Mouse (Mus musculus): Measurements from ENCODE around the gene Yy1.

Yy1 gene

DNA sequence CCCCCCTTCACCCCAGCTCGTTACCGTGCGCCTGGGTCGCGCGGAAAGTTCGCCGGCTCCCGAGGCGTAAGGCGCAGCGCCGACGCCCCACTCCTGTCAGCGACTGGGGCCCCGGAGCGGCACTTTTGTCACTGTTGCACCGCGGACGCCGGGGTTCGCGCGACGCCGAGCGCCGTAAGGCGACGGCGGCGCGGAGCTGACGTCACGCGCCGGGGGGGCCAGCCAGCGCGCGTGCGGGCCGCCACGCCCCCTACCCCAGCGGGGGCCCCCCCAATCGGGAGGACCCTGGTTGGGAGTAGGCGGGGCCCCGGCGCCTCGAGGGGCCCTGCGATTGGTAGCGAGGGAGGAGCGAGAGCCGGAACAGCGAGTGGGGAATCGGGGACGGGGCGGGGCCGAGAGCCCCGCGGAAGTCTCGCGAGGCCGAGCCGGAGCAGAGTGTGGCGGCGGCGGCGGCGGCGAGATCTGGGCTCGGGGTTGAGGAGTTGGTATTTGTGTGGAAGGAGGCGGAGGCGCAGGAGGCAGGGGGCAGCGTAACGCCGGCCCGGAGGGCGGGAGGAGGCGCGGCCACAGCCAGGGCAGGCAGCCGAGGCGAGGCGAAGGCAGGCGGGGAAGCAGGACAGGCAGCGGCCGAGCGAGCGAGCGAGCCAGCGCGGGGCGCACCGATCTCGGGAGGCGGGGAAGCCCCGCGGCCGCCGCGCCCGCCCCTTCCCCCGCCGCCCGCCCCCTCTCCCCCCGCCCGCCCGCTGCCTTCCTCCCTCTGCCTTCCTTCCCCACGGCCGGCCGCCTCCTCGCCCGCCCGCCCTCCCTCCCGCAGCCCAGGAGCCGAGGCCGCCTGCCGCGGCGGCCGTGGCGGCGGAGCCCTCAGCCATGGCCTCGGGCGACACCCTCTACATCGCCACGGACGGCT is at the start of gene Yy1:
Gene Yy1 (plus strand): TSS at position 428 of the 907 bp plus-strand sequence.
- DNase-seq (ENCODE audit: low spot score in 2 of 2), result peak; percentile 98

DNA sequence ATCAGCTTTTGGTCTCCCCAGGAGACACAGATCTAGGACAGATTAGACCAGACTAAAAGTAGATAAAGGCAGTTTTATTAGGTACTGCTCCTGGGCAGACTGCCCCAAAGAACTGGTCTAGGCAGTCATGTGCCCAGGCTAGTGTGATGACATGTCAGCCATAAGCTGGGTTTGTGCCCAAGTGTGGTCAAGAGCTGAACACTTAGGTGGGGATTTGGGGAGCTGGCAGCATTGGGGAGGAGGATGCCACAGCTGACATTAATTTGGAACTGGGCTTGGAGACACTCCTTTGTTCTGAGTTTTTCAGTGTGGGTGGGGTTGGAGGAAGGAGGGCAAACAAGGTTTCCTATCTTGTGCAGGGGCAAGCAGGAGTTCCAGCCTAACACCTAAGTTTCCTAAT is 46.8 kb upstream of the Yy1 start:
- no peak for DNase-seq (ENCODE audit: low spot score in 2 of 2)

DNA sequence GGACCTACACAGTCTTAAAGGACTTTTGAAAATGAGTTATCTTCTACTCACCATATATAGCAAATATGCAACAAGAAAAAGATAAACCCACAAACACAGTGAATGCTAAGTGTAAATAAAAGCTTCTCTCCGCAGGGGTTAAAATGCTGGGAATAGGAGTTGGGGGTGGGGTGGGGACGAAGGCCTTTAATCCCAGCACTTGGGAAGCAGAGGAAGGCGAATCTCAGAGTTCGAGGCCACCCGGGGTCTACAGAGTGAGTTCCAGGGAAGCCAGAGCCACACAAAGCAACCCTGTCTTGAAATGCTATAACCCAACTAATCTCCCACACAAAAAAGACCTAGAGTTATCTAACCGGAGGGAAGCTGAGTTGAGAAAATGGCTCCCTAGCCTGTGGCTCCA is 43.8 kb upstream of the Yy1 start:
- no peak for DNase-seq (ENCODE audit: low spot score in 2 of 2)

DNA sequence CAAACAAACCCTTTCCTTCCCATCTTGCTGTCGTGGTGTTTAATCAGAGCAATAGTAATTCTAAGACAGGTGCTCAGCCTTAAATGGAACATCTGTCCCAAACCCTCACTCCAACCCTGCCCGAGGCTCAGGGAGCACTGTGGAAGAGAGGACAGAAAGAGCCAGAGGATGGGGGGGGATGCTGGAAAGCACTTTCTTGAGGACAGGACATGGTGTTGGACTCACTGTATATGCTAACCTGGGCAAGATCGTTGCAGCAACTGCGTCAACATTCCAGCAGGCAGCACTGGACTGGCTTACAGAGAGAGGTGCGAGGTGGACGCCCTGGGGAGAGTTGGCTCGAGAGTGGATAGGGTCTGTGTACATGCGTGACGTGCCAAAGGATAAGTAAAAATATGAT is 43.3 kb upstream of the Yy1 start:
- DNase-seq (ENCODE audit: low spot score in 2 of 2), result no peak

DNA sequence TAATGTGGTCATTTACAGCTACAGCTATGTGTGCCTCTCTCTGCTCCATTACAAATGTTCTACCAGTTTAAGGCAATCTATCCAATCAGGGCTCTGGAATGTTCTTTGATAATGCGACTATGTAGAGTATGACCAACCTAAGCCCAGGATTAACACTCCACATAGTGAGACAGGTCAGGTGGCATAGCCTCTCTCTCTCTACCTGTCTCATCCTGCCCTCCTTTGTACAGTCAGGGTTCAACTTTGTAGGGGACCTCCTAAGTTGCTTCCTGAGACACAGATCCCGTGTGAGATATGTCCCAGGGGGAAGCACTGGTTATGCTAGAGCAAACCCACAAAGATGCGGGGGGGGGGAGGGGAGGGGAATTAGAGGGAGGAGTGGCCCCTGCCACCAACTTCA is 42.5 kb upstream of the Yy1 start:
- no peak for DNase-seq (ENCODE audit: low spot score in 2 of 2)

DNA sequence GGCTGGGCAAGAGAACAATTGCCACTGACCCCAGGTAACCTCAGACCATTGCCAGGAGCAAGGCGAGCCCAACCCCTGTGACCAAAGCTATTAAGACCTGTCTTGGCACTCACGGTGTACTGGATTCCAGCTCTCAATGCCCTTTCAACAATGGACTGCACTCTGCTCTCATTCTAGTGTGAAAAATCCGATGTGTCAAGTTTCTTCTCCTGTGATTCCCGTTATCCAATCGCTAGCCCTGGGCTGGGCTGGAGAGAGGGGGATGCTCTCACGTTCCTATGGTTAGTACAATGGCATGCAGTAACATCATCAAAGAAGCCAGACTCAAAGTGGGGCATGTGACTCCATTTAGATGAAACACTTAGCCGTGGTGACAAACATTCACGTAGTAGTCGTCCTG is 41.0 kb upstream of the Yy1 start:
- DNase-seq (ENCODE audit: low spot score in 2 of 2), result no peak

DNA sequence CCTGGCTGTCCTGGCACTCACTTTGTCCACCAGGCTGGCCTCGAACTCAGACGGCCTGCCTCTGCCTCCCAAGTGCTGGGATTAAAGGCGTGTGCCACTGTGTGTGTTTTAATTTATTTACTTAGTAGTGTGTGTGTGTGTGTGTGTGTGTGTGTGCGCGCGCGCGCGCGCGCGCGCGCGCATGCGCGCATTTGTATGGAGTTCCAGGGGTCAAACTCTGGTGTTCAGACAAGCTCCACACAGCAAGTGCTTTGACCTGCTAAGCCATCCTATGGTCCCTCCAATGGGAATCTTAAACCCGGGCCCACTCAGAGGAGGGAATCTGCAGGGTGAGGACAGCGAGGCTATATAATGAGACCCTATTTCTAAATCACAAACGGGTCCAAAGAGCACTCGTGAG is 37.6 kb upstream of the Yy1 start:
- no peak for DNase-seq (ENCODE audit: low spot score in 2 of 2)

DNA sequence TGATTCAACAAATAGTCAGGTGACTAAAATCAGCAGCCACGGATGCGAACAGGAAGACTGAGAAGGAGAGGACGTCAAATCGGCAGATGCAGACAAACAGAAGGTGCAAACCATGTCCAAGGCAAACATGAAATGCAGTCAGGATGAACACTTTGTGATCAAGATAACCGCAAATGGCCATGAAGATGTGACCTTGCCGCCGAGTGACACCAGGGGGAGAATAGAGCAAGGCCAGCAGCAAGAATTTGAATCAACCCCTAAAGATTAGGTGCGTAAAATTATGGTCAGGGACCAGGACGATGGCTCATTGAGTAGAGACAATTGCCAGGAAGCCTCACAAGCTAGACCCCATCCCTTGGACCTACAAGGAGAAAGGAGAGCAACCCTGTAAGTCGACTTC is 36.2 kb upstream of the Yy1 start:
- DNase-seq (ENCODE audit: low spot score in 2 of 2), result no peak

DNA sequence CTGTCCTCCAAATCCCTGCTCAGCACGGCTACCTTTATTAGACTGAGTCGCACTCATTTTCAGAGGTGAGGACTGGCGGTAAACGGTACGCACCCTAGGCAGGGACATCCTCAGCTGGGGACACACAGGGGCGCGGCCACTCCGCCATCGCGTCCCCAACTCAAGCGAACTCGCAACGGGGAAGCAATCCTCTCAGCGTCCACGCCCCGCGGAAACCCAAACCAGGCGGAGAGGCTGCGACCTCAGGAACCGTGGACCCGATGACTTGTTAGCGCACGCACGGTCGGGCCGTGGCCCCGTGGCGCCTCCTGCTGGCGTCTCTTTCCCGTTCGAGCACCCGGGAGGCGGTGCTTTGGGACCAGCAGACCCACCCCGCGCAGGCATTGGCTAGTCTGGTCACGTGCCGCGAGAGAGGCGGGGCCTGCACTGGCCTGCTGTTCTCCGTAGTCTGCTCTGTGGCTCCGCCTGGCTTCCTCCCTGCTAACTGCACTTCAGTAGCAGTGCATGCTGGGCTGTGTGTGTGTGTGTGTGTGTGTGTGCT is 35.0 kb upstream of the Yy1 start:
- peak; percentile 97 to 98 for DNase-seq (ENCODE audit: low spot score in 2 of 2)

DNA sequence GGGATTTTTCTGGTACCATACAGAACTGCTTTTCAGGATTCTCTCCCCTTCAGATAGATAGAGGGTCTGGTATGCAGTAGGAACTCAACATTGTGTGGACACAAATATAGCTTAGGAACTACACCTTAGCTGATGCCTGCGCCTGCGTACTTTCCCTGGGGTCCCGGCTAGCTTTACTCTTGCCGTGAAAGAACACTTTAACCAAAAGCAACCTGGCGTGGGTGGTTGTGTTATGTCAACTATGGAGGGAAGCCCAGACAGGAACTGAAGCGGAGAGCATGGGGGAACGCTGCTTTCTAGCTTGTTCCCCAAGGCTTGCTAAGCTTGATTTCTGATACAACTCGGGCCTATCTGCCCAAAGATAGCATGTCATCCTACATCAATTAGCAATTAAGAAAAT is 34.5 kb upstream of the Yy1 start:
- no peak for DNase-seq (ENCODE audit: low spot score in 2 of 2)

DNA sequence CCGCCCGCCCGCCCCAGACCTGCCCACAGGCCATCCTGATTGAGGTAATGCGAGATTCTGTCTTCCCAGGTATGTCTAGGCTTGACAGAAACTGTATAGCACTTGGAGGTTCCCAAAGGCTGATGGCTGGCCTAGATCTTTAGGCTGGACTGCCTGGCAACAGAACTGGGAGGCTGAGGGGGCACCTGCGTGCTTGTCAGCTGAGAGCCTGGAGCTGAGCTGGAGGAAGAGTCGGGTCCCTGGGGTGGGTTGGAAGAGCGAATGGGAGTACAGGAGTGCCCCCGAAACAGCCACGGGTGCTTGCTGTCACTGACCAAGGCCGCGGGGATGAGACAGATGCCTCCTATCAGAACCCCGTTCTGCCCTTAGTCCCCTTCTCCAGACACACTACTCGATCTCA is 34.1 kb upstream of the Yy1 start:
- no peak for DNase-seq (ENCODE audit: low spot score in 2 of 2)

DNA sequence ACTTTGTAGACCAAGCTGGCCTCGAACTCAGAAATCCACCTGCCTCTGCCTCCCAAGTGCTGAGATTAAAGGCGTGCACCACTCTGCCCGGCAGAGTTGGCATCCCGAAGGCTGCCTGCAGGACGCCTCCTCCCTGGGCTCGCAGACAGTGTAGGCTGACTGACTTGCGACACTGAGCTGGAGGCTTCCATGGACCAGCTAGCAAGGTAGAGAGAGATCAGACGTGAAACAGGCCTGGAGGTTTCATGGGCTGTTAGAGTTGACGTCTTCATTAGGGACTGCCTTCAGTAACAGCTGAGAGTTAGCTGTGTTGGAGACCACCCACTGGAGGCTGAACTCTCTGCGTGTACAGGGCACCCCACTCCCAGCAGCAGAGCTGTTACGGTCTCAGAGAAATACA is 33.5 kb upstream of the Yy1 start:
- no peak for DNase-seq (ENCODE audit: low spot score in 2 of 2)

DNA sequence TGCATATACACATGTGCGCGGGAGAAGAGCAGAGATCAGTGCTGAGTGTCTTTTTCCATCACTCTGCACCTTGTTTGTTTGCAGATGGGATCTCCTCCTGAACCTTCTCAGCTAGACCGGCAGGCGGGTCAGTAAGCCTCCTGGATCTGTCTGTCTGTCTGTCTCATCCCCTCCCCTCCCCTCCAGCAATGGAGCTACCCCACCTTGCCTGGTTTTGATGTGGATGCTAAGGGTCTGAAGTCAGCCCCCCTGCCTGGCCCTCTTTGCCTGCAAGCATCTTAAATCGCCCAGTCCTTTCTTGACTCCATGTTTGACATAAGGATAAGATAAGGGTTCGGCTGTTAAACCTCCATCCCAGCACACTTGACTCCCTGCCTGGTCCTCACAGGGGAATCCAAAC is 32.8 kb upstream of the Yy1 start:
- DNase-seq (ENCODE audit: low spot score in 2 of 2), result no peak

DNA sequence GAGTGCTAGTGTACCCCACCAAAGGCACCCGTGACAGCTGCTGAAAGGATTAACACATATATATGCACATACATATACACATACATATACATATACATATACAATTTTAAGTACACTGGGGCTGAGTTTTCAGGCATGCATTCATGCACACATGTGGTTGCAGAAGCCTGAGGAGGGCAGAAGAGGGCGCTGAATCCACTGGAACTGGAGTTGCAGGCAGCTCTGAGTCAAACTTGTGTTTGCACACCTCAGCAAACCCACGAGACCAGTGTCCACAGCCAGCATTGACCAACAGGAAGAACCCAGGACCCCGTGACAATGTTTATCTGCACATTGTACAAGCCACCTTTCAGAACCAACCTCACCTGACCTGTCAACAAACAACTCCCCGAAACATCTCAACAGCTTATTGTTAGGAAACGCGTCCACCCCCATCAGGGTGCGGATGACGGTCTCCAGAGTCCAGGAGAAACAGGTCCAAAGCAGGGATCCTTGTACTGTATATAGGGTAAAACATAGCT is 32.2 kb upstream of the Yy1 start:
- no peak for DNase-seq (ENCODE audit: low spot score in 2 of 2)

DNA sequence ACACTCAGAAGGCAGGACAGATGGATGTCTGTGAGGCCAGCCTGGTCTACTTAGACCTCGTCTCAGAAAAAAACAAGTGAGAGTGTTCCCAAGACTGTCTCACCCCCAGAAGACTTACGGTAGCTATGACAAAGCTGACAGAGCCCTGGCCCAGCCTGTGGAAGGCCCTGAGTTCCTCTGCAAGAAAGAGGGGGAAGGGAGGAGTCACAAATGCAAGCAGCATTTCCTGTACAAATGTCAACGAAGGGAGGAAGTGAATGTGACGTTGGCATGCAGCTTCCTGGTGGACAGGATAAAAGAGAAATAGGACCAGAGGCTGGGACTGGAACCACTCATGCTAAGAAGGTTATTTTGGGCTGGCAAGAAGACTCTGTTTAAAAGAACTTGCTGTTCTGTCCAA is 31.6 kb upstream of the Yy1 start:
- peak; percentile 57 to 73 for DNase-seq (ENCODE audit: low spot score in 2 of 2)

DNA sequence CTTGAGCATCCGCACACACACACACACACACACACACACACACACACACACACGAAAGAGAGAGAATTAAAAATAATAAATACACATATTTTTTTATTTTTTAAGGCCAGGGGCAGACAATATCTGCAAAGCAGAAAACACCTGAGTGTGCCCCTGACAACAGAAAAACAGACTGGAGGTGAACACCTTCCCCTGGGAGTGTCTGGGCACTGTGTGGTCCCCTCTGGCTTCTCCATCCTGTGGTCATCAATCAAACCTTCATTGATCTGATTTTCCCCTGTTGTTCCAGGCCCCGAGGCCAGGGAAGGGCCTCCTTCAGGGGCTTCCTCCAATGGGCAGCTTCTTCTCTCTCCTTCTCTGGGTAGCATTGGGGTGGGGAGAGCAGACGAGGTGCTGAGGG is 31.1 kb upstream of the Yy1 start:
- DNase-seq (ENCODE audit: low spot score in 2 of 2), result no peak

DNA sequence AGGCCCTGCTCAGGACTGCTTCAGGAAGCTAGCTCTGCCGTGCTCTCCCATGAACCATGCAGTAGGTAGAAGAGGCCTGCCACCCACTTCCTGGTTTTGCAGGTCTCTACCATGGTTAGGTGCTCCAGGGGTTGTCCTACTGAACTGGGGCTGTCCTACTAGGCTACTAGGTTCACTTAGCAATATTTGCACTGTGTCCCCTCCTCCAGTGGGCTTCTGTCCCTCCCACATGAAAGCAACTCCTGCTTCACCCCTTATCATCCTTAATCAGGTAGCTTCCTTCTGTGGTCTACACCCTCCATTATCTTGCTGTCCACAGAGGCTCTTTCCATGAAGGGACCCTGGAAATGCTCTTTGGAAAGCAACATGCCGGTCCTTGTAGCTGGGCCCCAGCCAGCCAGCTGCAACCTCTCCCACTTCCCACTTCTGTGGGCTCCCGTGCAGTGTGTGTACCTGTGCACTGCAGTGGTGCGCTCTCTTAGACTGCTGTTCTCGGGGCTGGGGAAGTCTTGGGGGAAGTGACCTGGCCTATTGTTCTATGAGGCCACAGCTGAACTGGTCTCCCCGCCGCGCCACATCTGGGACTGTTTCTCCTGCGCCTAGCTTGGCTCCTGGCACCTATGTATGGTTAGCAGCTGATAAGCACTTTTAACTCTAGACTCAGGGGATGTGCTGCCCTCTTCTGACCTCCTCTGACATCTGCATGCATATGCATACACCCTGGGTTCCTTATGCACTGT is 29.5 kb upstream of the Yy1 start:
- peak; percentile 20 to 35 for DNase-seq (ENCODE audit: low spot score in 2 of 2)

DNA sequence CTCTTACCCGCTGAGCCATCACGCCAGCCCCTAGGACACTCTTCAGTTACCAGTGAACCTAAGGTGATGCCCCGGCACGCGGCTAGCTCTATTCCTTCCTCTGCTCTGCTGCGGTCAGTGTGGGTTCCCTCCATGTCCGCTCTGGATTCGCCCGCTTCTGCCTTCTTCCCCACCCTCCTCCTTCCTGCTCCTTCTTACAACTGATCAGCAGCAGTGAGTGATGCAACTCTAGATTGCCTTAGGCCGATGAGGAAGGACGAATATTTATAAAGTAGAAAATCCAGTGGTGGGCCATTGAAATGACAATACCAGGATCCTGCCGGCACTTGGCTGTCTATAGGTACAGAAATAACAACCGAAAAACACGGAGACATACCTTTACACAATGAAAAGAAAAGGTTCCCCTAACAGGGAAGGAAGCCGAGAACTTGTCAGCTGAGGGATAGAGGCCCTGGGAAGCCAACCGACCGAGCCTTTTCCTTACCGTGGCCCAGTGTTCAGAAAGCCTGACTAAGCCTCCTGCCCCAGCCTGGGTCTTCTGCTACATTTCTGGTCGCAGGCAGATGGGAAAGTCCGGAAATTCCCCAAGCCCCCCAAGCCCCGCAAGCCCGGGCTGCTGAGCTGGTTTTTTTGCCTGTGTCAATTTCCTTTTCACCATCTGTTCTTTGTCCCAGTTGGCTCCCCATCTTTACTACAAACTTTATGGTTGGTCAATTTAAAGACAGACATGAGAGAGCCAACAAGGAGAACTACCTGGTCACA is 27.7 kb upstream of the Yy1 start:
- peak in 1 of 2 experiments; percentile 29 for DNase-seq (ENCODE audit: low spot score in 2 of 2)

DNA sequence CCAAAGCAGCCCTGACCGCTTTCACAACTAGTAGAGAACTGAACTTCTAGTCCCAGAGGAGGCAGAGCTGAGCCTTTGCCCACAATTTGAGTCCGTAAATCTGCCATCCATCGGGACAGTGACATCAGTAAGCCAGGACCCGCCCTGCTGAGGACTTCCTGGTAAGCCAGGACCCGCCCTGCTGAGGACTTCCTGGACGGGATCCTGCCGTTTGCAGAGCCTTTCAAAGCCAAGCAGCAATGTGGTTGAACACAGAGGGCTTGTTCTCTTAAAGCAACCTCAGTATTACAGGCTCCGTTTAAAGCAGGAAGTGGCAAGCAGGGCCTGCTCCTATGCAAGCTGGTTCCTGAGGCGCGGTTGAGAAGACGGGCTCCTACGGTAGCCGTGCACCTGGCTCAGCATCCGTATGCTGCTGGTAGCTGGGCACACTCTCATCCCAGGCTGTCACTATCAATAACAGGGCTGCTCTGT is 27.0 kb upstream of the Yy1 start:
- peak; percentile 88 to 91 for DNase-seq (ENCODE audit: low spot score in 2 of 2)

DNA sequence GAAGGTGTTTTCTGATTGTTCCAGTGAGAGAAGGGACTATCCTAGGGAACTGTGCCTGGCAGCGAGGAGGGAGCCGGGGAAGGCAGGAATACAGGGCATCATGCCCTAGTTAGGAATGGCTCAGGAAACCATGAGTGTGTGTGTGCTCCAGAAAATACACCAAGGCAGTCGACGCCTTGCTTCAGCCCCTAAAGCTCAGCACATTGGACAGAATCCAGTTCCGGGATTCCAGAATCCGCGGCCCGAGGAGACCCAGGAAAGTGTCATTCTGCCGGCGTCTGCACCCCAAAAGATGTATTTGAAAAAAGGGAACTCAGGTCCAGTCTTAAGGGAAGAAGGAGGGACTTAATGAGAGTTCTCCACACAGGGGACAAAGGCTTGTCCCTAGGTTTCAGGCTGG is 26.5 kb upstream of the Yy1 start:
- no peak for DNase-seq (ENCODE audit: low spot score in 2 of 2)

DNA sequence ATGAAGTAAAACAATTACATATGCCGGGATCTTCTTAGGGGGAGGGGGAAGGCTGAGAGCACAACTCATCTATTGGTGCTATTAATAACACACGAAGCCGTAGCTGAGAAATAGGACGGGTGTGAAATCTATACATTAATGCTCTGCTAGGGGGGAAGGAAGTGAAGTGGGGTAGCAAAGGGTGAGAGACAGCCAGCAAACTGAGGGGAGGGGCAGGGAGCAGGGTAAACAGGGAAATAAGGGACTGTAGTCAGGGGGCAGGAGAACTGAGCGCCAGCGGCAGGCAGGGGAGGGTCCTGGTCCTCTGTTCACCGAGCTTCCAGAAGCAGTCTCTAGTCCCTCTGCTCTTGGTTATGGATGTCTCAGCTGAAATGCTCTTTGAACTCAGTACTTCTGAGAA is 25.9 kb upstream of the Yy1 start:
- no peak for DNase-seq (ENCODE audit: low spot score in 2 of 2)
